Mouse (Mus musculus) forebrain, embryonic 14.5 days (tissue): ENCODE data around the gene Chrnb1. TPM values are rescaled to one million over a fixed set of nuclear protein-coding genes. Genes with fewer than 3 reads are reported as not detected.

Experiments
- ATAC-seq: fragments of 200-750 bp; cut with Nextera tagmentation; 2 replicates; pipeline ENCODE4 v1.8.0; 2017; ENCODE audit warnings: mild to moderate bottlenecking, moderate library complexity
- DNase-seq: peaks from one replicate; pipeline ENCODE4 v3.0.0-alpha.2; 2015; ENCODE audit warnings: low spot score
- H3K27ac ChIP-seq: fragments of 300-500 bp; sonication (generic); 2 replicates; pipeline ENCODE4 v1.5.1; 2014; ENCODE audit warnings: low read depth, mild to moderate bottlenecking, control low read depth, low read length, moderate library complexity
- H3K27me3 ChIP-seq: fragments of 300-500 bp; sonication (generic); replicated peaks from 2 replicates; pipeline ENCODE4 v1.6.1; 2014; ENCODE audit warnings: low read length, control low read depth, mixed read lengths; ENCODE audit not compliant: control insufficient read depth, insufficient read depth
- H3K36me3 ChIP-seq: fragments of 300-500 bp; sonication (generic); 2 replicates; pipeline ENCODE4 v1.6.1; 2014; ENCODE audit warnings: low read length, control low read depth; ENCODE audit not compliant: control insufficient read depth, insufficient read depth
- H3K4me1 ChIP-seq: fragments of 300-500 bp; sonication (generic); 2 replicates; pipeline ENCODE4 v1.6.1; 2014; ENCODE audit warnings: antibody characterized with exemption, low read length, control low read depth; ENCODE audit not compliant: control insufficient read depth, insufficient read depth
- H3K4me2 ChIP-seq: fragments of 300-500 bp; sonication (generic); 2 replicates; pipeline ENCODE4 v1.6.1; 2014; ENCODE audit warnings: mild to moderate bottlenecking, control low read depth, low read length
- H3K4me3 ChIP-seq: fragments of 300-500 bp; sonication (generic); 2 replicates; pipeline ENCODE4 v1.5.1; 2014; ENCODE audit warnings: low read depth, low read length, control low read depth
- H3K9ac ChIP-seq: fragments of 300-500 bp; sonication (generic); 2 replicates; pipeline ENCODE4 v1.6.1; 2014; ENCODE audit warnings: mild to moderate bottlenecking, low read length, control low read depth, moderate library complexity
- H3K9me3 ChIP-seq: fragments of 300-500 bp; sonication (generic); replicated peaks from 2 replicates; pipeline ENCODE4 v1.6.1; 2016; ENCODE audit warnings: low read length, control low read depth, mixed read lengths; ENCODE audit not compliant: control insufficient read depth
- WGBS: fragments of 180-500 bp; shearing (Covaris S2); extraction: QIAGEN DNeasy Blood & Tissue Kit; methylation state at CpG from one replicate; pipeline ENCODE4 v1.1.7; 2014; 5-methylcytosine and 5-hydroxymethylcytosine counted together
- polyA plus RNA-seq: library from polyadenylated mRNA; unstranded; fragments of >200 nt; fragmentation: Nextera tagmentation; extraction: Ambion mirVana; gene quantifications from 2 replicates; pipeline ENCODE4 v1.2.1, GENCODE M21; 2014

The Chrnb1 gene
- polyA plus RNA-seq, 1 experiment from 2014 or later = 1.4 TPM

GRCm38 (mm10) chr11:69810280-69810679 lies 14.5 kb upstream of the Chrnb1 start:
- ATAC-seq (no peak), DNase-seq (no peak)
- Histone ChIP-seq H3K9me3 (no peaks in the 10 kb centered on the region), H3K4me1 (no peaks in the 10 kb centered on the region), H3K36me3 (no peaks in the 10 kb centered on the region), H3K9ac (no peak overlapping the region), H3K4me2 (no peak overlapping the region), H3K27me3 (peaks cover 10% of the 10 kb centered on the region), H3K4me3 (no peak overlapping the region), H3K27ac (no peak overlapping the region)

- Histone ChIP-seq H3K27ac (no peak overlapping the region), H3K9me3 (no peaks in the 10 kb centered on the region), H3K4me2 (no peak overlapping the region), H3K4me3 (no peak overlapping the region), H3K9ac (no peak overlapping the region), H3K36me3 (no peaks in the 10 kb centered on the region), H3K4me1 (peaks cover 20% of the 10 kb centered on the region), H3K27me3 (peaks cover 22% of the 10 kb centered on the region)
- ATAC-seq (no peak), DNase-seq (no peak)
- WGBS = 94% methylated on average over 2 of the region's 2 CpGs
Measured at GRCm38 (mm10) chr11:69807641-69808040, 11.9 kb upstream of the Chrnb1 start.

- Histone ChIP-seq H3K9me3 (no peaks in the 10 kb centered on the region), H3K27me3 (peaks cover 27% of the 10 kb centered on the region), H3K9ac (no peak overlapping the region), H3K4me3 (no peak overlapping the region), H3K4me1 (peaks cover 26% of the 10 kb centered on the region), H3K4me2 (no peak overlapping the region), H3K27ac (no peak overlapping the region), H3K36me3 (no peaks in the 10 kb centered on the region)
- DNase-seq (no peak), ATAC-seq (no peak)
- 81% methylated on average over 4 of the region's 4 CpGs for WGBS
Measured at GRCm38 (mm10) chr11:69806378-69806777, 10.6 kb upstream of the Chrnb1 start.

- Histone ChIP-seq H3K9ac (peak within 1 kb of the TSS; percentile 25; the same call in 1 of the 2 replicates), H3K4me2 (peak within 1 kb of the TSS; percentile 98; the same call in 1 of the 2 replicates), H3K4me3 (no peak within 1 kb of the TSS; the same call in 1 of the 2 replicates), H3K4me1 (peaks cover 31% of the 10 kb centered on the region), H3K9me3 (no peaks in the 10 kb centered on the region), H3K27ac (no peak within 1 kb of the TSS), H3K36me3 (no peaks in the 10 kb centered on the region), H3K27me3 (peaks cover 27% of the 10 kb centered on the region)
- no peak for DNase-seq
- no peak for ATAC-seq
- WGBS = 5% methylated on average over 29 of the region's 29 CpGs
Measured at GRCm38 (mm10) chr11:69804972-69805909, 9.5 kb upstream of the Chrnb1 start, which contains the start of gene Tmem102. TSS of gene Tmem102 (minus strand) at chr11:69805624.

- Histone ChIP-seq H3K36me3 (no peaks in the 10 kb centered on the region), H3K4me3 (no peak overlapping the region; the same call in 1 of the 2 replicates), H3K4me2 (peak overlapping the region; percentile 98; the same call in 1 of the 2 replicates), H3K9me3 (no peaks in the 10 kb centered on the region), H3K4me1 (peaks cover 37% of the 10 kb centered on the region), H3K27ac (no peak overlapping the region), H3K9ac (peak overlapping the region; percentile 25; the same call in 1 of the 2 replicates), H3K27me3 (peaks cover 27% of the 10 kb centered on the region)
- ATAC-seq (no peak), DNase-seq (peak; percentile 20)
- 5% methylated on average over 12 of the region's 12 CpGs for WGBS
Measured at GRCm38 (mm10) chr11:69804652-69804940, 8.9 kb upstream of the Chrnb1 start.

GRCm38 (mm10) chr11:69803786-69804651 lies 8.3 kb upstream of the Chrnb1 start:
- ATAC-seq = peak; percentile 33
- no peaks in the 10 kb centered on the region for H3K9me3 ChIP-seq
- peaks cover 27% of the 10 kb centered on the region for H3K27me3 ChIP-seq
- WGBS = under 1% methylated on average over 60 of the region's 60 CpGs
- peak overlapping the region; percentile 75 for H3K9ac ChIP-seq
- H3K4me3 ChIP-seq = peak overlapping the region; percentile 56
- peak overlapping the region; percentile 98 for H3K4me2 ChIP-seq
- DNase-seq = peak; percentile 76
- H3K27ac ChIP-seq = peak overlapping the region; percentile 70; the same call in 1 of the 2 replicates
- H3K4me1 ChIP-seq = peaks cover 43% of the 10 kb centered on the region
- H3K36me3 ChIP-seq = no peaks in the 10 kb centered on the region

GRCm38 (mm10) chr11:69803328-69803727 lies 7.6 kb upstream of the Chrnb1 start:
- Histone ChIP-seq H3K9me3 (no peaks in the 10 kb centered on the region), H3K4me3 (peak overlapping the region; percentile 56), H3K4me1 (peaks cover 46% of the 10 kb centered on the region), H3K27ac (peak overlapping the region; percentile 70; the same call in 1 of the 2 replicates), H3K4me2 (peak overlapping the region; percentile 98), H3K27me3 (peaks cover 27% of the 10 kb centered on the region), H3K36me3 (no peaks in the 10 kb centered on the region), H3K9ac (peak overlapping the region; percentile 75)
- DNase-seq = no peak
- 0 out of 2 replicates have a peak, but pooled peaks have one; percentile 1 for ATAC-seq
- WGBS = 2% methylated on average over 12 of the region's 12 CpGs

- peaks cover 27% of the 10 kb centered on the region for H3K27me3 ChIP-seq
- under 1% methylated on average over 33 of the region's 33 CpGs for WGBS
- H3K27ac ChIP-seq = peak overlapping the region; percentile 70
- H3K4me3 ChIP-seq = peak overlapping the region; percentile 56
- DNase-seq (peak; percentile 86), ATAC-seq (peak; percentile 29)
- peak overlapping the region; percentile 75 for H3K9ac ChIP-seq
- no peaks in the 10 kb centered on the region for H3K9me3 ChIP-seq
- peak overlapping the region; percentile 98 for H3K4me2 ChIP-seq
- H3K36me3 ChIP-seq = no peaks in the 10 kb centered on the region
- peaks cover 46% of the 10 kb centered on the region for H3K4me1 ChIP-seq
Measured at GRCm38 (mm10) chr11:69802648-69803105, 6.9 kb upstream of the Chrnb1 start.
